16 mouse cellular contexts compared by ENCODE assay signal in genomic region chr10:95001650-95002049, GRCm38 (mm10).
"Had no signal": no experiment of that assay in that cellular context is flagged by ENCODE, and none has a peak within 500 bp of the region (broad histone marks: within the 10 kb centered on the region; RNA-seq: fewer than 3 reads in every experiment).

No protein-coding gene starts in this region.

- H3K4me3 ChIP-seq: midbrain, embryonic 13.5 days; midbrain, embryonic 15.5 days; neural tube, embryonic 12.5 days had no signal

- H3K4me2 ChIP-seq: lung, embryonic 14.5 days; midbrain, embryonic 11.5 days; midbrain, embryonic 13.5 days; midbrain, embryonic 15.5 days; neural tube, embryonic 12.5 days had no signal

- ATAC-seq: midbrain, embryonic 13.5 days; midbrain, embryonic 15.5 days had no signal

- DNase-seq: lung, adult 18-20 months; lung, embryonic 14.5 days; lung, postnatal 10 days; lung, postnatal 4 days; retina, postnatal 1 day; right cerebral cortex, adult 18-20 months; right cerebral cortex, postnatal 25 days; right cerebral cortex, postnatal 4 days; spleen, adult 18-20 months; thymus, adult 2 months; thymus, postnatal 25 days; thymus, postnatal 4 days had no signal

- H3K4me1 ChIP-seq: midbrain, embryonic 13.5 days; midbrain, embryonic 15.5 days; neural tube, embryonic 12.5 days had no signal

- H3K9ac ChIP-seq: lung, embryonic 14.5 days; midbrain, embryonic 13.5 days; midbrain, embryonic 15.5 days; neural tube, embryonic 12.5 days had no signal

- H3K9me3 ChIP-seq: midbrain, embryonic 13.5 days; midbrain, embryonic 15.5 days; neural tube, embryonic 12.5 days had no signal

- H3K27me3 ChIP-seq: midbrain, embryonic 13.5 days; midbrain, embryonic 15.5 days; neural tube, embryonic 12.5 days had no signal

- H3K27ac ChIP-seq: midbrain, embryonic 13.5 days; midbrain, embryonic 15.5 days; neural tube, embryonic 12.5 days had no signal

- H3K36me3 ChIP-seq: midbrain, embryonic 13.5 days; midbrain, embryonic 15.5 days; neural tube, embryonic 12.5 days had no signal
